Comparison of ENCODE assay signal across 1 mouse cellular context in the genomic region with DNA sequence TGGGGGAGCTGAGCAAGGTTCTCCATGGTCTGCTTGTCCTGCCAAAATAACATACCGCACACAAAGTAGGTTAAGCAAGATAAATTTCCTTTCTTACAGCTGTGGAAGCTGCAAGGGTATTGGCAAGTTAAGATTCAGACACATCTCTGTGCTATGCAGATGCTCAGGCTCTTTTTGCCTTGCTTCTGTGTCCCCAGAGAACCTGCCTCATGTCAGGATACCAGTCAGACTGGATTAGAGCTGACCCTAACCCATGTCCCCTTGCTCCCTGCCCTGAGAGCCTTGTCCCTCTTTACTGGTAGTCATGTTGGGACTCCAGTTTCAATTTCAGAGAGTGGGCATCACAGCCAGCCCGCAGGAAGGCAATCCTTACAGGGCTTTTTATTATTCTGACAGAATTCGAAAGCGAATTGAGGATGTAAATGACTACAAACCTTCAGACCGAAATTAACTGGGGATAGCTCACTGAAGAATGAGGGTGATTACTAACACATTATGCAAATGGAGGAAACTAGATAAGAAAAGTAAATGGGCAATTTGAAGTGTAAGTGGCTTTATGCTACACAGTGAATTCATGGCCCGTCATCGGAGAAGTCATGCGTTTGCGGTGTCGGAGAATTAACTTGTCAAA.
TF ChIP-seq lines count a peak whose summit lies in the region.

No protein-coding gene starts in this region.

TF ChIP-seq in CH12.LX, 34 proteins besides CTCF, POLR2A, EP300 and RAD21 (continued from another document):
- TF ChIP-seq NELFE (IDR thresholded peaks at IDR 0.05; ENCODE audit: low read depth, low read length) (0 out of 2 replicates have a peak, but pooled peaks have one; percentile 12), MAFK (IDR thresholded peaks at IDR 0.05; ENCODE audit: insufficient replicate concordance, low read length) (no peak), BHLHE40 (IDR thresholded peaks at IDR 0.05; ENCODE audit: low read depth, low read length) (peak; percentile 22; the same call in 1 of the 2 replicates), PAX5 (IDR thresholded peaks at IDR 0.05; ENCODE audit: low read length) (no peak), TBP (conservative IDR thresholded peaks at IDR 0.05; ENCODE audit: low read depth, low read length) (peak; percentile 76), SIN3A (IDR thresholded peaks at IDR 0.05; ENCODE audit: low read length) (peak; percentile 37; the same call in 1 of the 2 replicates), CHD2 (IDR thresholded peaks at IDR 0.05; ENCODE audit: low read length) (0 out of 2 replicates have a peak, but pooled peaks have one; percentile 9), RCOR1 (conservative IDR thresholded peaks at IDR 0.05; ENCODE audit: low read depth, low read length) (no peak), TCF12 (IDR thresholded peaks at IDR 0.05; ENCODE audit: low read depth, low read length) (peak; percentile 34; the same call in 1 of the 2 replicates), JUN (IDR thresholded peaks at IDR 0.05; ENCODE audit: insufficient read depth, low read depth, low read length) (no peak), E2F4 (IDR thresholded peaks at IDR 0.05; ENCODE audit: insufficient replicate concordance, low read depth, low read length) (no peak), ZC3H11A (IDR thresholded peaks at IDR 0.05; ENCODE audit: low read depth, low read length) (no peak)
